Mouse (Mus musculus) liver, postnatal 0 days (tissue): ENCODE measurements around the gene Wdr13. TPM values are rescaled to one million over a fixed set of nuclear protein-coding genes. Genes with fewer than 3 reads are reported as not detected.

Experiments
- ATAC-seq: fragments of 200-750 bp; cut with Nextera tagmentation; 2 replicates; pipeline ENCODE4 v1.8.0; 2017; ENCODE audit warnings: mild to moderate bottlenecking, moderate library complexity
- DNase-seq: peaks from one replicate; pipeline ENCODE4 v3.0.0-alpha.2; 2016
- H3K27ac ChIP-seq: fragments of 300-500 bp; sonication (generic); 2 replicates; pipeline ENCODE4 v1.5.1; 2014; ENCODE audit warnings: antibody characterized with exemption, moderate library complexity, mild to moderate bottlenecking, low read depth
- H3K27me3 ChIP-seq: fragments of 300-500 bp; sonication (generic); 2 replicates; pipeline ENCODE4 v1.6.1; 2014; ENCODE audit warnings: low read length, control low read depth, mixed read lengths; ENCODE audit not compliant: insufficient read depth
- H3K36me3 ChIP-seq: fragments of 300-500 bp; sonication (generic); replicated peaks from 2 replicates; pipeline ENCODE4 v1.6.1; 2014; ENCODE audit warnings: mild to moderate bottlenecking, control low read depth, low read length, moderate library complexity, mixed read lengths; ENCODE audit not compliant: insufficient read depth
- H3K4me1 ChIP-seq: fragments of 300-500 bp; sonication (generic); 2 replicates; pipeline ENCODE4 v1.6.1; 2014; ENCODE audit warnings: antibody characterized with exemption, mild to moderate bottlenecking, control low read depth; ENCODE audit not compliant: insufficient read depth
- H3K4me2 ChIP-seq: fragments of 300-500 bp; sonication (generic); 2 replicates; pipeline ENCODE4 v1.6.1; 2014; ENCODE audit warnings: low read depth, mild to moderate bottlenecking, low read length, moderate library complexity, mixed read lengths
- H3K4me3 ChIP-seq: fragments of 300-500 bp; sonication (generic); 2 replicates; pipeline ENCODE4 v1.5.1; 2014; ENCODE audit warnings: low read depth, low read length
- H3K9ac ChIP-seq: fragments of 300-500 bp; sonication (generic); replicated peaks from 2 replicates; pipeline ENCODE4 v1.6.1; 2014; ENCODE audit warnings: mild to moderate bottlenecking, moderate library complexity
- H3K9me3 ChIP-seq: fragments of 300-500 bp; sonication (generic); 2 replicates; pipeline ENCODE4 v1.6.1; 2016; ENCODE audit warnings: mild to moderate bottlenecking, control low read depth, low read length, mixed read lengths
- CTCF ChIP-seq: sonication (generic); IDR thresholded peaks from 2 replicates; pipeline ENCODE4 v1.5.1; 2016; ENCODE audit warnings: antibody characterized with exemption, low read depth
- EP300 ChIP-seq: IDR thresholded peaks from 2 replicates; pipeline ENCODE4 v1.6.1; 2016; ENCODE audit warnings: antibody characterized with exemption, low read depth, mild to moderate bottlenecking
- WGBS: fragments of 180-500 bp; shearing (Covaris S2); extraction: QIAGEN DNeasy Blood & Tissue Kit; methylation state at CpG from one replicate; pipeline ENCODE4 v1.1.7; 2014; ENCODE audit not compliant: insufficient replicate concordance; 5-methylcytosine and 5-hydroxymethylcytosine counted together
- polyA plus RNA-seq: library from polyadenylated mRNA; unstranded; fragments of >200 nt; fragmentation: Nextera tagmentation; extraction: Ambion mirVana; gene quantifications from 2 replicates; pipeline ENCODE4 v1.2.1, GENCODE M21; 2015

Wdr13 gene
- polyA plus RNA-seq, 1 experiment from 2014 or later, result 5.6 TPM

DNA sequence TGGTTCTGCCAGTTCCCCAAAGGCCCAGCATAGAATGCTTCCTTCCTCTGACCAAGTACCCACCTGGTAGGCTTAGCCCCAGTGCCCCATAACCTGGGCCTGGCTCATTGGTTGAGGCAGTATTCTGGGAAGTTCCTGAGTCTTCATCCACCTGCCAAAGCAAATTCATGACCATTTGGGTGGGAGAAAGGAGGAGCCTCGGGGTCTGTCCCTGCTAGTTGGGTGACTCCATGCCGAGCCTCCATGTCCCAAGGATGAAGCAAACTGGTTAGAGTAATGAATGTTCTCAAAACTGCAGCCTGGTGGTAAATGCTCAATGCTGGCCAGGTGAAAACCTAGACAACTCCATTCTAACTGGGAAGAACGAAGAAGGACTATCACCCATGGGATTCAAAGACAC, 8.4 kb upstream of the Wdr13 start:
- no peak for DNase-seq
- no peak overlapping the region for H3K27ac ChIP-seq
- no peak overlapping the region for H3K9ac ChIP-seq
- TF ChIP-seq EP300 (no peak), CTCF (no peak)
- no peak for ATAC-seq
- WGBS, result 73% methylated on average over 3 of the region's 3 CpGs
- H3K36me3 ChIP-seq, result peaks cover 39% of the 10 kb centered on the region
- H3K4me1 ChIP-seq, result no peaks in the 10 kb centered on the region
- H3K27me3 ChIP-seq, result no peaks in the 10 kb centered on the region
- H3K4me2 ChIP-seq, result no peak overlapping the region
- no peak overlapping the region for H3K4me3 ChIP-seq
- H3K9me3 ChIP-seq, result no peaks in the 10 kb centered on the region

DNA sequence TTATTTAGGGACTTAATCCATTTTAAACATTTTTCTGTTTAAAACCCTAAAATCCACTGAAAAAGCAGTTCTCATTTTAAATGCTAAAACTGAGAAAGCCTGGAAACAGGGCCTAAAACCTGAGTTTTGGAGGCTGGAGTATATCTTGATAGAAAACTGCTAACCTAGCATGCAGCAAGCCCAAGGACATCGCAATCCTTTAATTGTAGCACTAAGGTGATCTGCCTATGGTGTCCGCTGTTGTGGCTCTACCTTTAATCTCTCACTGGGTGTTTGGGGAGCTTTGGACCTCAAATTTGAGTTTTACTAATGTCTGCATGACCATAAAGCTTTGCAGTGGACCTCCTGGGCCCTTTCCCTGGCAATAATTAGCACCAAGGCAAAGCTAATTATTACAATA, 7.8 kb upstream of the Wdr13 start:
- DNase-seq (no peak), ATAC-seq (no peak)
- WGBS, result 96% methylated on average over 2 of the region's 2 CpGs
- Histone ChIP-seq H3K27ac (no peak overlapping the region), H3K4me3 (no peak overlapping the region), H3K9me3 (no peaks in the 10 kb centered on the region), H3K4me1 (no peaks in the 10 kb centered on the region), H3K27me3 (no peaks in the 10 kb centered on the region), H3K4me2 (no peak overlapping the region), H3K9ac (no peak overlapping the region), H3K36me3 (peaks cover 39% of the 10 kb centered on the region)
- TF ChIP-seq EP300 (no peak), CTCF (no peak)

DNA sequence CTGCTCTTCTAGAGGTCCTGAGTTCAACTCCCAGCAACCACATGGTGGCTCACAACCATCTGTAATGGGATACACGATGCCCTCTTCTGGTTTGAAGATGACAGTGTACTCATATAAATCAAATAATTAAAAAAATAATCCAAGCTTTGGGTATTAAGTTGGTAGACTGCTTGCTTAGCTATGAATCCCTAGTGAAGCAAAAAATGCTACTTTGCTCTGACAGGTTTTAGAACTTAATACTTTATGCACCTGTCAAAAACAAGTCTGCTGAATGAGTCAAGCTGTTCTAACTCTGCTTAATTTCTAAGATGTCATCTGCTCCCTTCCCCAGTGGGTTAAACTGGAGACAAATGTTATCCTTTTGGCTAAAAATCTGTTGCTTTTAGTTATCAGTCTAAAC, 6.8 kb upstream of the Wdr13 start:
- H3K36me3 ChIP-seq, result peaks cover 39% of the 10 kb centered on the region
- H3K4me2 ChIP-seq, result no peak overlapping the region

DNA sequence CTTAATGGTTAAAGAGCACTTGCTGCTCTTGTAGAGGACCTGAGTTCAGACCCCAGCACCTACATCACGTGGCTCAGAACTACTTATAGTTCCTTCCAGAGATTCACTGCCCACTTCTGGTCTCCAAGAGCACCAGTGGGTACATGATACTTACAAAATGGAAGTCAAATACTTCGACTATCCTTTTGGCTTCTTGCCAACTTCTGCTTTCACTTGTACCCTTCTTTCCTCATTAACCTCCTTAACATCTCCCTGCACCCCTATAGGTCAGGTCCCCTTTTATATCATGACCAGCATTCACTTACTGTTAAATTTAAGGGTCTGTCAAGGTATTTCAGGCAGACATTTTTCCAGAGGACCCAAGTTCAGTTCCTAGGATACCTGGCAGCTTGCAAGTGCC, 3.2 kb upstream of the Wdr13 start:
- no peak for DNase-seq
- H3K36me3 ChIP-seq, result peaks cover 11% of the 10 kb centered on the region; the same call in 1 of the 2 replicates
- H3K4me3 ChIP-seq, result no peak overlapping the region
- H3K4me2 ChIP-seq, result no peak overlapping the region
- no peak for ATAC-seq
- H3K9me3 ChIP-seq, result no peaks in the 10 kb centered on the region
- peaks cover 4% of the 10 kb centered on the region; the same call in 1 of the 2 replicates for H3K4me1 ChIP-seq
- H3K27me3 ChIP-seq, result no peaks in the 10 kb centered on the region
- no peak overlapping the region for H3K9ac ChIP-seq
- WGBS, result 31% methylated on average over 2 of the region's 2 CpGs
- no peak overlapping the region for H3K27ac ChIP-seq
- TF ChIP-seq EP300, result no peak
- TF ChIP-seq CTCF, result no peak

More for the DNA sequence above, 6.8 kb upstream of the Wdr13 start:
- peak; percentile 17; the same call in 1 of the 2 replicates for TF ChIP-seq CTCF
- TF ChIP-seq EP300, result no peak
- Histone ChIP-seq H3K9me3 (no peaks in the 10 kb centered on the region), H3K9ac (no peak overlapping the region), H3K4me3 (no peak overlapping the region), H3K4me1 (no peaks in the 10 kb centered on the region), H3K27me3 (no peaks in the 10 kb centered on the region), H3K27ac (no peak overlapping the region)
- ATAC-seq, result no peak
- WGBS, result 55% methylated on average over 1 of the region's 1 CpGs
- no peak for DNase-seq

DNA sequence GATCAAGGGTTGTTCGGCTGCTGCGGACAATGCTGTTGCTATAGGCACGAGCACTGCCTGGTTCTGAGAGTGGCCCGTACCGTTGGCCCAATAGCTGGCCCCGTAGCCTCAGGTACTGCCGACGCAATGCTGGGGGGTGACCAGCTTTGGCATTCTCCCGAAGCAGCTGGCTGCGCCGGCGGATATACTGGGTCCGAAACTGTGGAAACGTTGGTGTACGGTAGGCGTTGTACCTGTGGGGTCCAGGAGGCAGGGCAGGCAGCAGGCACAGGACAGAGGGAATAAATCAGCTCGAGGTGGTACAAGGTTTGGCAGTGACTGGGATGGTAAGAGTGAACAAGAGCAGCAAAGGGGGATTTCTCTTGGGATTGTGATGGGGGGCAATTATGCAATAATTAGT, 1.3 kb downstream of the Wdr13 start:
- peaks cover 4% of the 10 kb centered on the region for H3K36me3 ChIP-seq
- H3K4me1 ChIP-seq, result peaks cover 4% of the 10 kb centered on the region; the same call in 1 of the 2 replicates
- DNase-seq (no peak), ATAC-seq (no peak)
- peak overlapping the region; percentile 98 for H3K27ac ChIP-seq
- H3K27me3 ChIP-seq, result no peaks in the 10 kb centered on the region
- no peaks in the 10 kb centered on the region for H3K9me3 ChIP-seq
- TF ChIP-seq CTCF (no peak), EP300 (no peak)
- H3K9ac ChIP-seq, result peak overlapping the region; percentile 30; the same call in 1 of the 2 replicates
- peak overlapping the region; percentile 65 for H3K4me3 ChIP-seq
- WGBS, result 79% methylated on average over 17 of the region's 17 CpGs
- peak overlapping the region; percentile 73 for H3K4me2 ChIP-seq

DNA sequence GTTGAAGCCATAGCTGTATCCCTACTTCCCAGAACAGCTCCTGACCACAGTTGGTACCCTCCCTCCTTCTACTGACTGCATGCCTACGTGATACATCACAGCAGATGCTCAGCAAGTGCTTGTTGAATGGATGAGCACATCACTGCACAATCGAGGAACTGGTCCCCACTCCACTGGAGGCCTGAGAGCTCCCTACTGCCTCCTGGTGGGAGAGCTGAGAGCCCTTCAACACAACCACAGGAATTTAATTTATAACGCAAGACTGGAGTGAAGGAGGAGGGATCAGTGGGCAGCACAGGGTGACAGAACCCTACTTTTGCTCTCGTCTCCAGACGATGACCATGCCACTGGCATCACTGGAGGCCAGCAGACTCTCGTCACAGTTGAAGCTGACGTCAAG, 7.5 kb downstream of the Wdr13 start:
- DNase-seq (no peak), ATAC-seq (no peak)
- 77% methylated on average over 7 of the region's 7 CpGs for WGBS
- TF ChIP-seq CTCF (peak; percentile 58), EP300 (no peak)
- no peak overlapping the region for H3K4me2 ChIP-seq
- H3K27me3 ChIP-seq, result no peaks in the 10 kb centered on the region
- no peaks in the 10 kb centered on the region for H3K4me1 ChIP-seq
- no peaks in the 10 kb centered on the region for H3K9me3 ChIP-seq
- H3K27ac ChIP-seq, result no peak overlapping the region
- H3K4me3 ChIP-seq, result no peak overlapping the region
- H3K9ac ChIP-seq, result no peak overlapping the region
- H3K36me3 ChIP-seq, result peaks cover 4% of the 10 kb centered on the region

DNA sequence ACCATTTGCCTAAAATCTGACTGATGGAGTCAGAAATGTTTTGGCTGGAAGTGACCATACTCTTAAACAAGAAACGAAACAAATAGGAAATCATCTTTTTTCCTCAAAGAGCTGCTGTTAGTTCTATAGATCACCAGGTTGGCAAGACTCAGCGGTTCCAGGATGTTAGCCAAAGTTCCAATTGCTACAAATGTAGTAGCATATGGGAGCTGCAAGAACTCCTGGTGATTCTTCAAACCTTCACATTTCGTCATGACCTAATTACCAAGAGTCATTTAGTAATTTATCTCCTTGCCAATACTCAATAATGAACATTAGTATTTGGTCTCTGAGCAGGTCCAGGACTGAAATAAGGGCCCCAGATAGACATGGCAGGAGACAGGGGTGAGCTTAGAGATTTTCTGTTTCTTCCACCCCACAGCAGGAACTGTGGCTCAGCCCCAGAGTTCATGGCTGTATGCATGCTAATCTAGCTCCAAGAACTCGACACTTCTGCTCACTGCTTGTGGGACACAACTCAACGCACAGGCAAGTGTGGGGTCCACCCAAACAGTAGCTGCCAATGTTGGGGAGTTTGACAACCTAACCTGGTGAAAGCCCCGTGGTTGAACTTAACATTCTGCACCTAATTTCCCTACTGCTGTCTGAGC, 8.7 kb downstream of the Wdr13 start:
- ATAC-seq, result no peak
- no peak overlapping the region for H3K27ac ChIP-seq
- no peak for DNase-seq
- no peaks in the 10 kb centered on the region for H3K9me3 ChIP-seq
- no peaks in the 10 kb centered on the region for H3K27me3 ChIP-seq
- no peak overlapping the region for H3K9ac ChIP-seq
- H3K4me1 ChIP-seq, result no peaks in the 10 kb centered on the region
- TF ChIP-seq CTCF (no peak), EP300 (no peak)
- WGBS, result 76% methylated on average over 6 of the region's 6 CpGs
- peaks cover 3% of the 10 kb centered on the region for H3K36me3 ChIP-seq
- no peak overlapping the region for H3K4me2 ChIP-seq
- H3K4me3 ChIP-seq, result no peak overlapping the region
